Mouse (Mus musculus) heart, adult 2 months (tissue): ENCODE results near the gene Rassf5. TPM values are rescaled to one million over a fixed set of nuclear protein-coding genes. Genes with fewer than 3 reads are reported as not detected.
"Not testable (repeated sequence)": the region's sequence is repeated elsewhere in the genome, so short reads cannot be mapped to it uniquely, and the experiment has no call there.

ENCODE experiments used
- DNase-seq, 2 experiments: peaks; one replicate each; pipeline ENCODE4 v3.0.0; 2021
- H3K27ac ChIP-seq: fragments of 200-600 bp; 2 replicates; pipeline ENCODE4 v1.8.1; 2022
- H3K27me3 ChIP-seq: fragments of 200-500 bp; 2 replicates; pipeline ENCODE4 v1.6.1; 2012; ENCODE audit warnings: mild to moderate bottlenecking, low read length, inconsistent platforms, mixed read lengths; ENCODE audit not compliant: control insufficient read depth, insufficient read depth
- H3K36me3 ChIP-seq: fragments of 200-500 bp; 2 replicates; pipeline ENCODE4 v1.6.1; 2012; ENCODE audit warnings: low read length, inconsistent platforms; ENCODE audit not compliant: control insufficient read depth, insufficient read depth
- H3K4me1 ChIP-seq: fragments of 200-500 bp; 2 replicates; pipeline ENCODE4 v1.6.1; 2011; ENCODE audit warnings: low read length; ENCODE audit not compliant: control insufficient read depth, insufficient read depth
- H3K4me3 ChIP-seq: fragments of 200-600 bp; 2 replicates; pipeline ENCODE4 v1.8.1; 2022
- H3K79me2 ChIP-seq: fragments of 200-500 bp; replicated peaks from 2 replicates; pipeline ENCODE4 v1.6.1; 2012; ENCODE audit warnings: mild to moderate bottlenecking, inconsistent platforms, low read length, moderate library complexity, mixed read lengths; ENCODE audit not compliant: control insufficient read depth, insufficient read depth
- H3K9ac ChIP-seq: fragments of 200-500 bp; 2 replicates; pipeline ENCODE4 v1.6.1; 2012; ENCODE audit warnings: low read depth, mild to moderate bottlenecking, control low read depth, inconsistent platforms, low read length, mixed read lengths
- CTCF ChIP-seq: fragments of 200-600 bp; IDR thresholded peaks from 2 replicates; pipeline ENCODE4 v1.8.1; 2022; ENCODE audit warnings: antibody characterized with exemption, mild to moderate bottlenecking, moderate library complexity
- EP300 ChIP-seq: fragments of 200-500 bp; IDR thresholded peaks from 2 replicates; pipeline ENCODE4 v1.6.1; 2011; ENCODE audit warnings: low read depth, low read length, control low read depth; ENCODE audit not compliant: insufficient read depth
- POLR2A ChIP-seq: fragments of 200-500 bp; IDR thresholded peaks from 2 replicates; pipeline ENCODE4 v1.6.1; 2011; ENCODE audit warnings: mild to moderate bottlenecking, low read depth, low read length, control low read depth; ENCODE audit not compliant: insufficient read depth
- WGBS: fragments of 180-500 bp; shearing (Covaris S2); methylation state at CpG from one replicate; pipeline ENCODE4 v1.1.7; 2018; 5-methylcytosine and 5-hydroxymethylcytosine counted together
- intact Hi-C: fragments of 180-260 bp; cut with DNase I; formaldehyde crosslinking; loops from one replicate; pipeline ENCODE4 v1.15.1; 2025
- polyA plus RNA-seq: library from polyadenylated mRNA; depleted of rRNA; stranded (reverse); fragments of >200 nt; gene quantifications from 2 replicates; pipeline ENCODE4 v1.2.3, GENCODE M21; 2012
- total RNA-seq, 2 experiments: library from RNA; stranded (reverse); gene quantifications; 2 replicates each; pipeline ENCODE4 v1.2.3; 2021

The Rassf5 gene
- total and polyA plus RNA-seq, 3 experiments: 1.7 to 2.3 (median 2.0) TPM

DNA sequence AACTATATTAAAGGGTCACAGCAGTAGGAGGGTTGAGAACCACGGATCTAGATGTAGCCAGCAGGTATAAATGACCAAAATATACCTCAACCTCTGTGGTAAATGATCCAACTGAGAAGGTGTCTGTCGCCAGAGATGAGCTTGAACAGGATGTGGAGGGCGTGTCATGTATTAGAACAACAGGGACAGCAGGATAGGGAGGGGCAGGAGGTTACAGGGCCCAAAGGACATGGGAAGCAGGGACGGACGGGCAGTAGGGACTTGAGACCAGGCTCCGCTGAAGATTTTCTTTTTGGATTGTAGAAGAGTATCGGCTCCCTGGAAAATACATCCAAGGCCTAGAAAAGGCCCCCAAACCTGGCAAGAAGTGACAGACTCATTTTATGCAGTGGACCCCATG, 72.1 kb downstream of the Rassf5 start:
- H3K27me3 ChIP-seq: no peaks in the 10 kb centered on the region
- DNase-seq: no peak
- H3K27ac ChIP-seq: peak overlapping the region; percentile 82
- WGBS: 48% methylated on average over 7 of the region's 7 CpGs
- H3K36me3 ChIP-seq: no peaks in the 10 kb centered on the region; the same call in 1 of the 2 replicates
- intact Hi-C loops: no loop called here
- H3K4me1 ChIP-seq: peaks cover 6% of the 10 kb centered on the region
- TF ChIP-seq EP300 (peak; percentile 46; the same call in 1 of the 2 replicates), CTCF (no peak), POLR2A (peak; percentile 50; the same call in 1 of the 2 replicates)
- H3K4me3 ChIP-seq: peak overlapping the region; percentile 2
- no peaks in the 10 kb centered on the region for H3K79me2 ChIP-seq
- H3K9ac ChIP-seq: no peak overlapping the region

DNA sequence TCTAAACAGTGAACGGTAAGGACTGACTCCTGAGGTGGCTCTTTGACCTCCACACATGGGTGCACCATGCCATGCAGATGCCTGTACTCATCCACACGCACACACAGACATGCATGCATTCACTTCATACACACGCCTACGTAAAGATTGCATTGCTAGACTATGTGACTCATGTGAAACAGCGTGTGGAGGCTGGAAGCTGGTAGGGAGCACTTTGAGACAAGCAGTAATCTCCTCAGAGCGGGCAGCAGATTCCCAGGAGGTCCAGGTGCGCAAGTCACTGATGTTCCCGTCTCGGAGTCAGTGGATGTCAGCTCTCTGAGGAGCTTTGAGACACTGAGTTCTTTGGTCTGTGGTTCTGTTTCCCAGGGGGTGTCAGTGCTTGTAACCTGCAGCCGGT, 77.4 kb downstream of the Rassf5 start:
- WGBS: 95% methylated on average over 10 of the region's 10 CpGs
- intact Hi-C loops: no loop called here
- no peak overlapping the region for H3K4me3 ChIP-seq

DNA sequence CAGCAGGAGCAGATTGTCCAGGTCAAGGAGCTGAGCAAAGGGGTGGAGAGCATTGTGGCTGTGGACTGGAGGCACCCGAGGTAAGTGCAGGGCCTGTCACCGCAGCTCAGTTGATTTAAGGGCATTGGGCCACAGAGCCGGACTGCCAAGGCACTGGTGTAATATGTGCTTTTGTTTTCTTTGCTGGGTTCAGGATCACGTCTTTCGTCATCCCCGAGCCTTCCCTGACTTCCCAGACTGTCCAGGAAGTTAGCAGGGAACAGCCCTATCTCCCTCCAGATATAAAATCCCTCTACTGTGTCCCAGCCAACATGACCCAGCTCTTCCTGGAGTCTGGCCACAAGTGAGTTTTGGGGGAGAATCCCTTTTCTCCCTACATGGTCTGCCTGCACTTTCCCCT, 80.6 kb downstream of the Rassf5 start:
- Histone ChIP-seq H3K27me3 (no peaks in the 10 kb centered on the region), H3K79me2 (no peaks in the 10 kb centered on the region), H3K27ac (no peak overlapping the region), H3K36me3 (0 out of 2 replicates have a peak, but pooled peaks cover 3% of the 10 kb centered on the region), H3K4me3 (no peak overlapping the region), H3K4me1 (peaks cover 2% of the 10 kb centered on the region; the same call in 1 of the 2 replicates), H3K9ac (no peak overlapping the region)
- no peak for DNase-seq
- TF ChIP-seq POLR2A (no peak), CTCF (no peak), EP300 (no peak)
- intact Hi-C loops: no loop called here
- WGBS: 51% methylated on average over 6 of the region's 6 CpGs

More for the DNA sequence above, 77.4 kb downstream of the Rassf5 start:
- no peaks in the 10 kb centered on the region for H3K79me2 ChIP-seq
- H3K9ac ChIP-seq: no peak overlapping the region
- no peaks in the 10 kb centered on the region for H3K36me3 ChIP-seq
- H3K4me1 ChIP-seq: peaks cover under 1% of the 10 kb centered on the region; the same call in 1 of the 2 replicates
- H3K27ac ChIP-seq: no peak overlapping the region
- no peak for TF ChIP-seq CTCF
- no peak for TF ChIP-seq POLR2A
- TF ChIP-seq EP300: no peak
- H3K27me3 ChIP-seq: no peaks in the 10 kb centered on the region
- no peak for DNase-seq

DNA sequence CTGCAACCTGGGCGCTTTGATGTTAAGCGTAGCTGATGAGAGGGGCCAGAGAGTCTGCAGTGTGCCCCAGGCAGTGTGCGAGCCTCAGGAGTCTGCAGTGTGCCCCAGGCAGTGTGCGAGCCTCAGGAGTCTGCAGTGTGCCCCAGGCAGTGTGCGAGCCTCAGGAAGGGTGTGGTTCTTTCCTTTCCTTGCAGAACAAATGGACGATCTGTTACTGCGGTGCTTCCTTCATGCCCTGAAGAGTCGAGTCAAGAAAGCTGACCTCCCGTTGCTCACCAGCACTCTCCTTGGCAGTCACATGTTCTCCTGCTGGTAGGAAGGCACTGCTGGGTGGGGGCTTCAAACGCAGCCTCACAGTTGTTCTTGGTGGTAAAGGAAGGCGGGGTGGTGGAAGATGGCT, 84.0 kb downstream of the Rassf5 start:
- intact Hi-C loops: no loop called here
- Histone ChIP-seq H3K27ac (no peak overlapping the region), H3K27me3 (no peaks in the 10 kb centered on the region), H3K9ac (no peak overlapping the region), H3K4me1 (peaks cover 2% of the 10 kb centered on the region; the same call in 1 of the 2 replicates), H3K36me3 (0 out of 2 replicates have a peak, but pooled peaks cover 3% of the 10 kb centered on the region), H3K4me3 (no peak overlapping the region), H3K79me2 (no peaks in the 10 kb centered on the region)
- TF ChIP-seq POLR2A: no peak
- no peak for TF ChIP-seq EP300
- no peak for TF ChIP-seq CTCF
- WGBS: 52% methylated on average over 11 of the region's 11 CpGs
- DNase-seq: no peak

DNA sequence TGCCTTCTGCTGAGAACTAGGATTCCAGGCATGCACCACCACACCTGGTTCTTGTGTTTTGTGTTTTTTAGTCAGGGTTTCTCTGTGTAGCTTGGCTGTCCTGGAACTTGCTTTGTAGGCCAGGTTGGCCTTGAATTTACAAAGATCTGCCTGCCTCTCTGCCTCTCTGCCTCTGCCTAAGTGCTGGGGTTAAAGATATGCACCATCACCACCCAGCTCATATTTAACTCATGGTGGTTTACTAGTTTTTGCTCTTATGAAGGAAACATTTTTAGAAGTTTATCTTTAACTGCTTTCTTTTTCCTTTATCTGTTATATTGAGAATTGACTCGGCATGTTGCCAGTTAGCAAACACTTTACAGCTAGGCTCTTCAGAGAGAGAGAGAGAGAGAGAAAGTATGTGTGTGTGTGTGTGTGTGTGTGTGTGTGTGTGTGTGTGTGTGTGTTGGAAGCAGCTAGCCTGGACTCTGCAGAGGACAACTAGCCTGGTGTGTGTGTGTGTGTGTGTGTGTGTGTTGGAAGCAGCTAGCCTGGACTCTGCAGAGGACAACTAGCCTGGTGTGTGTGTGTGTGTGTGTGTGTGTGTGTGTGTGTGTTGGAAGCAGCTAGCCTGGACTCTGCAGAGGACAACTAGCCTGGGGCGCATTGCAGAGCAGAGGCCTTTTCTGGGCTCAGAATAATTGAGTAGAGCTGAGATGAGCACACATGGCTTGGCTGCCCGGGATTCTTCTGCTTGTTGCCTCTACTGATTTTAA, 85.3 kb downstream of the Rassf5 start:
- H3K79me2 ChIP-seq, H3K4me1 ChIP-seq, H3K27me3 ChIP-seq, H3K9ac ChIP-seq, H3K36me3 ChIP-seq, H3K4me3 ChIP-seq, H3K27ac ChIP-seq, DNase-seq: not testable (repeated sequence)
- WGBS: 76% methylated on average over 3 of the region's 3 CpGs
- intact Hi-C loops: loop anchor here (10.0 kb wide), 1 partner anchor 285 kb away; no protein-coding TSS in a partner anchor

DNA sequence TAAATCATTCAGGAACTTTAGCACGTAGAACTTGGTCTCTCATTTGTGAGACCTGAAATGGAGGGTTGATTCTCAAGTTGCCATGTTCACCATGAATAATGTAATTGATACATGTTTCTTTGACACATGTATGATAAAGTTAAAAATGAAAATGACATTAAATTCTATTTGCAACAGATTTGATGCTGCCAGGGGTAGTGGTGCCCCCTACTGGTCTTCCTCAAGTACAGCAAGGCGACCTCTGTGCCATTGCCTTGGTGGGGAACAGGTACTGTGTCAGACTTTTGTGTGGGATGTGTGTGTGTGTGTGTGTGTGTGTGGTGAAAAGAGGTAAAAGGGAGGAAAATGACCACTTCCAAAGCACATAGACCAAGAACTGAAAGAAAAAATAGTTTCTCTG, 89.6 kb downstream of the Rassf5 start:
- Histone ChIP-seq H3K27ac (no peak overlapping the region), H3K9ac (no peak overlapping the region), H3K4me3 (no peak overlapping the region), H3K4me1 (peaks cover 2% of the 10 kb centered on the region; the same call in 1 of the 2 replicates), H3K79me2 (no peaks in the 10 kb centered on the region), H3K27me3 (no peaks in the 10 kb centered on the region), H3K36me3 (peaks cover 3% of the 10 kb centered on the region)
- intact Hi-C loops: loop anchor here (1.0 to 10.0 kb wide), 2 partner anchors 39 to 281 kb away; no protein-coding TSS in a partner anchor
- 68% methylated on average over 2 of the region's 2 CpGs for WGBS
- no peak for TF ChIP-seq POLR2A
- peak; percentile 88 for TF ChIP-seq CTCF
- TF ChIP-seq EP300: 0 out of 2 replicates have a peak, but pooled peaks have one; percentile 24
- DNase-seq: peak in 1 of 2 experiments; percentile 35
